Mouse (Mus musculus) cerebellum, postnatal 14 days (tissue): ENCODE results near the gene Trim38.

Experiments used
- DNase-seq, 2 experiments: peaks; one replicate each; pipeline ENCODE4 v3.0.0; 2021; ENCODE audit warnings: mixed read lengths in 2 of 2

The Trim38 gene

DNA sequence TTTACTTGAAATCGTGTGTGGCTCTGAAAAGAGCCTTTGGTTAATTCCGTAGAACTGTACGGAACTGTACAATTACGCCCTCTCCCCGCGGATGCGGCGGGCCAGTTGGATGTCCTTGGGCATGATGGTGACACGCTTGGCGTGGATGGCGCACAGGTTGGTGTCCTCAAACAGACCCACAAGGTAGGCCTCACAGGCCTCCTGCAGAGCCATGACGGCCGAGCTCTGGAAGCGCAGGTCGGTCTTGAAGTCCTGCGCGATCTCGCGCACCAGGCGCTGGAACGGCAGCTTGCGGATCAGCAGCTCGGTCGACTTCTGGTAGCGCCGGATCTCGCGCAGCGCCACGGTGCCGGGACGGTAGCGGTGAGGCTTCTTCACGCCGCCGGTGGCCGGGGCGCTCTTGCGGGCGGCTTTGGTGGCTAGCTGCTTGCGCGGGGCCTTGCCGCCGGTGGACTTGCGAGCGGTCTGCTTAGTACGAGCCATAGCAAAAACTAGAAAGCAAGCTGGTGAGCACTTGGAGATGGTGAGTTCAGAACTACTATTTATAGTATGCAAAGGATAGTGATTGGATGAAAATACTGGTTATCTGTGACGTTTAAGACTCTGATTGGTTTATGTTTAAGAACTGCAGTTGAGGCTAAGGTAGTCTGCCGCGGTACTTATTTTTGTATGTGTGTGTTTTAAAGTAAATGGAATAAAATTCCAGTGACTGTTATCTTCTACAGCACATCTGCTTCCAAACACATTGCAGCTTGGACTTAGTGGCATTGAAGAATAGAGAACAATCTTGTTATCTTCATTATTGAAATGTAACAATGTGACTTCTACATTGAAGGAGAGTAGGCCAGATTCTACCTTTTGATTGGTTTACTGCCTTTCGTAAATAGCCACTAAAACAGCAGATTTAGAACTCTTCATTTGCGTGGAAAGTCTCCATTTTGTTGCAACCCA is 7.6 kb upstream of the Trim38 start, which contains the start of gene Hist1h3a:
Gene Hist1h3a (minus strand): TSS at position 516 of the 951 bp plus-strand sequence.
- peak; percentile 58 to 70 for DNase-seq

DNA sequence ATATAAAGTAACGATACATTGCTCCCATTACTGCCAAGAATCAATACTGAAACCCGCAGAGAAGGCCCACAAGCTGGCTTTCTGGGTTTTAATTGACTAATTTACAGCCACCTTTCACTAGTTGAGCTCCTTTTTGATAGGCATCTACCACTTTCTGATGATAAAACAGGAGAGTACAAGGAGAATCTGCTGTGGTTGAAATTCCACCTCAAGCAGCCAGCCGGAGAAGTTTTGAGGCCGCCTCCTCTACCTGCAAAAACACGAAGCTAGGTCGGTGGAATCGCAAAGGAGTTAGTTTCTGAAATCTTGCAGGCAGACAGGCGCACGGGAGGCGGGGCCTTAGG is 6.5 kb upstream of the Trim38 start:
- DNase-seq = no peak

DNA sequence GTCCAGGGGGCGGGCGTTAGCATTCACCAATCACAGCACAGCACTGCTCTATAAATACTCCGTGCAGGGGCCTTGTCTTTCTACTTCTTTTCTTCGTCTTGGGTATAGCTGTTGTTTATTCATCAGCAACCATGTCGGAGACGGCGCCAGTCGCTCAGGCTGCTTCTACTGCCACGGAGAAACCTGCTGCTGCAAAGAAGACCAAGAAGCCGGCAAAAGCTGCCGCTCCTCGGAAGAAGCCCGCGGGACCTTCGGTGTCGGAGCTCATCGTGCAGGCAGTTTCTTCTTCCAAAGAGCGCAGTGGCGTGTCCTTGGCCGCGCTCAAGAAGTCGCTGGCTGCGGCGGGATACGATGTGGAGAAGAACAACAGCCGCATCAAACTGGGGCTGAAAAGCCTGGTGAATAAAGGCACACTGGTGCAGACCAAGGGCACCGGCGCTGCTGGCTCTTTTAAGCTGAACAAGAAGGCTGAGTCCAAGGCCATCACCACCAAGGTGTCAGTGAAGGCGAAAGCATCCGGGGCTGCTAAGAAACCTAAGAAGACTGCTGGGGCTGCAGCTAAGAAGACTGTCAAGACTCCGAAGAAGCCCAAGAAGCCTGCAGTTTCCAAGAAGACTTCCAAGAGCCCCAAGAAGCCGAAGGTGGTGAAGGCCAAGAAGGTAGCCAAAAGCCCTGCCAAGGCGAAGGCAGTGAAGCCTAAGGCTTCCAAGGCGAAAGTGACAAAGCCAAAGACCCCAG is 6.0 kb upstream of the Trim38 start, which contains the start of gene Hist1h1a:
Gene Hist1h1a (plus strand): TSS at position 81 of the 738 bp plus-strand sequence.
- peak; percentile 82 to 84 for DNase-seq

DNA sequence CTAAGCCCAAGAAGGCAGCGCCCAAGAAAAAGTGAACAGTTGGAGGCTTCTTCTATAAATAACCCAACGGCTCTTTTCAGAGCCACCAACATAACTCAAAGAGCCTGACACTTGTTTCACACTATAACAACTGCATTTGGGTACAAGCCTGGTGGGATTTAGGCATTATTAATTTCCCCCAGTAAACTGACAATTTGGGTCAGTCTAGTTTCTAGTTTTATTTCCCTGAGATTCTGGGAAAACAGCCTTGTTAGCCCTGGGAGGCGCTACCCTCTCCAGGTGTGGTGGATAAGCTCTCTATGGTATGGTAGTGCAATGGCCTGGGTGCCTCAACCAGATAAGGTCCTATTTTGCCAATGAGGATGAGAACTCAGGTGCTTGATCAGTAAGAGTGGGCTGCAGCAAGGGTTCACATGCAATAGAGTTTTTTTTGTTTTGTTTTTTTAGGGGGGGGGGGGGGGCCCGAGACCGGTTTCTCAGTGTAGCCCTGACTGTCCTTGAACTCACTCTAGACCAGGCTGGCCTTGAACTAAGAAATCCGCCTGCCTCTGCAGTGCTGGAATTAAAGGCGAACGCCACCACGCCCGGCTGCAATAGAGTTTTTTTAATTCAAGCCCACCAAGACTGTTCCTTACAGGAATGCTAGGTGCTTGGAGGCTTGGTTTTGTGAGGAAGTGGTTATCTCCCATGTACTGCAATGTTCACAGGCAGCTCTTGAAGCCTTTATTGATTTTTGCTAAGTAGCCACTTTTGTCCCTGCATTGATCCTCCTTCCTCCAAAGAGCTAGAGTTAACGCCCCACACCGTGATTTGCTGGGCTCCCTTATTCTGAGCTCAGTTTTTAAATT is 5.2 kb upstream of the Trim38 start:
- no peak for DNase-seq

DNA sequence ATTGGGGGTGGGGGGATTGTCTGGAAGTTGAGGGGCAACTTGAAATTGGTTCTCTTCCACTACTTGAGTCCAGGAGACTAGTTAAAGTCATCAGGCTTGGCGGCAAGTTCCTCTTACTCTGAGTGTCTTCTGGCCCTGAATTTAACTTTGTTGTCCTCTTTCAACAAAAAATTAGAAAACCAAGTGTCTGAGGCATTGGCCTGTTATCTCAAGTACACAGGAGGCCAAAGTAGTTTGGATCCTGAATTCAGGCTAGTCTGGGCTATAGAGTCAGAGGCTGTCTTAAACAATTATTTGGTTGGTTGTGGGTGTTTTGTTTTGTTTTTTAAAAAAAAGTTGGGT is 4.6 kb upstream of the Trim38 start:
- no peak for DNase-seq

DNA sequence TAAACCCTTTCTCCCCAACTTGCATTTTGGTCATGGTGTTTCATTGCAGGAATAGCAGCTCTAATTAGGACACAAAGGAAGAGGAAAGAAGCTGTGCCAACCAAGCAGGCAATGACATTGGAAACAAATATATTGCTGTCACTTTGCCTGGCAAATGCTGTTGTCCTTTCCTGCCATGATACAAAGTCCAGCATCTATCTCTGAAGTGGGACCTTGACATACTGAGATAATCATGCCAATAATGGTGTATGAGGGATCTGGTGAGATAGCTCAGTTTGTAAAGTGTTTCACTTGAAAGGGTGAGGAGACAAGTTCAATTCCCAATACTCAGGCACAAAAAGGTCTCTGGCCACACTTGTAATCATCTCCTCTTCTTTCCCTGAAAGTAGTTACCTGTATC is 2.9 kb upstream of the Trim38 start:
- no peak for DNase-seq

DNA sequence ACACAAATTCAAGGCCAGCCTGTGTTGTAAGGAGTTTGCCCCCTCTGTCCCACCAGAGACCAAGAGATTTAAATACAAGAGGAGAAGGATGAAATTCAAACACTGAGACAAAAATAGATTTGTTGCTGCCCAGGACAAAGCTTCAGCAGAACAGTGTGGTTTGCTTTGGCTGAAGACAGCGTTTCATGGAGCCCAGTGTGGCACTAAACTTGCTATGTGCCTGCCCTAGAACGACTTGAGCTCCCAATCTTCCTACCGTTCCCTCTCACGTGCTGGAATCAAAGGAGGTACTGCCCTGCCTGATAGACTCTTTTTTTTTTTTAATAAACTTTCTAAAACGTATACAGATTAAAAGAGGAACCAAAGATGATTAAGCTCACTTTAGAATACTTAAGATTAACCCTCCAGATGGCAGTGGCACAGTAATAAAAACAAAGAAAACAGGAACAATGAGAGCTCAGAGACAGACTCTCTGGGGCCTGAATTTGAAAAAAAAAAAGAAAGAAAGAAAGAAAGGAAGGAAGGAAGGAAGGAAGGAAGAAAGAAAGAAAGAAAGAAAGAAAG is 797 bp upstream of the Trim38 start:
- no peak for DNase-seq

DNA sequence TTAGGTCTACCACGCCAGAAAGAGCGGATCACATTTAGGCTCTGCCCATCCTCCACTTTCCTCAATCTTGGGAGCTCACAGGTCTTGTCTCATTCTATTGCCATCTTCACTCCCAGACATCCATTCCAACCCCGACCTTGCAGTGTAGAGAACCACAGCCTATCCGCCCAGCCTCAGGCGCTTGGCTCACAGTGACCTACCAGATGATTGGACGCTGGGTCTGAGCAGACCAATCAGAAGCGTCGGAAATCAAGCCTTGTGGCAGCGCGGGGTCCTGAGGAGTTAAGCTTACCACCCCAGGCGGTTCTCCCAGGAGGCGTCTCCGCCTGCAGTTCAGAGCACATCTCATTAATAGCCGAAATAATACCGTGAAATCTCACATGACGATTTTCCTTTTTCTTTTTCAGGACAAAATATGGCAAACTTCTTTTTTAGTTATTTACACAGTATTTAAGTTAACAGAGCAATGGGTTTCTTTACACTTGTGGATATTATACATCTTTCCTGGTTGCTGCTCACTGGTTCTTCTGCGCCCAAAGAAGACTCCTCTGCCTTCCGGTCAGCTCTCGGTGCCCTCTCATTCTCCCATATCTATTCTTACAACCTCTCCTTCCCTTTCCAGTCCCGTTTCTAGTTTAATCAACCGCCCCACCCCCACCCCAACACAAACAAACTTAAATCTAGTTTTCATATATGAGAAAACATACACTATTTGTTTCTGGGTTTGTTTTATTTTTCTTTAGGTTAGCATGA is 3.0 kb downstream of the Trim38 start:
- DNase-seq = peak; percentile 20 to 28

DNA sequence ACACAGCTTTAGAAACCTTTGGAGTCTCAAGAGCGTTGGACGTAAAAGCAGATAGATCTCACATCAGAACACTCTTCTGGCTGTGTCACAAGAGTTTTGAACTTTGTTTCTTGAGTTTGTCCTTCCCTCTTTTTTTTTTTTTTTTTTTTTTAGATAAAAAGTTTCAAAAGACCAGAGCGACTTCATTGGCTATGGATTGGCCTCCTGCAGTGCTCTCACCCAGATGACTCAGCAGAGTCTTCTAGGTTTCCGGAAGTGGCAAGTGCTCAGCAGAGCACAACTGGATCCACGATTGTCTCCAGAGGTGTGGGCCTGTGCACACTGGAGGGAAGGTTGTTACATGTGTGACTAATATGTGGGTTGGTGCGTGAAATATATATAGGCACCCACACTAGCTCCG is 8.6 kb downstream of the Trim38 start:
- DNase-seq = no peak

DNA sequence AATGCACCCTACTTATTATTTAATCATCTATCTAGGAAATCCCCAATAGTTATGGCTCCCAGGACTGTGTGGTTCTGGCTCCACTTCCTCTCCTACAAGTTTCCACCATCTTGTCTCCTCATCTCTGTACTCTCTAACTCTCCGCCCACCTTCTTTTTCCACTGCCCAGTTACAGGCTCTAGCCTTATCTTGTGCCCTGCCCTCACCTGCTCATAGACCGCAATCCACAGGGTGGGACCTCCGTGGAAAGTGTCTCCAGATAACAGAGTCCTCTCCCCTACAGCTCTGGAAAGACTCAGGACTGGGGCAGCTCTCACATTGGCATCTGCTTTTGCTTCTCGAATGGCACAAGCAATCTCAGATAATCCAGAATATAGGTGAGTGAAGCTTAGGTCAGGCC is 9.3 kb downstream of the Trim38 start:
- no peak for DNase-seq

DNA sequence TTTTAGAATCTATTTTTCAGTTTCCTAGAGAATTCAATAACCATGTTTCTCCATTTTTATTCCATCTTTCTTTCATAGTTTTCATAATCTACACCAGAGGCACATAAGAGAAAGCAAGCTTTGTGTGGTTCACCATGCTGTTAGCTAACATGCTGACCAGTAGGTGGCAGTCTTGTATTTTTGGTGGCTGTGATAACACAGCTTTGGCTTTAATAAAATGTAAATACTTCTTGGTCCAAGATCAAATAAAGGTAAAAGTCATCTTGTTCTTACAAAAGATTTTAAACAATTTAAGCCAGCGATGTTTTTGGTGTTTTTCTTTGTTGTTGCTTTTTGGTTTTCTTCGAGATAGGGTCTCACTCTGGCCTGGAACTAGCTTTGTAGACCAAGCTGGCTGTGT is 22.8 kb downstream of the Trim38 start:
- DNase-seq = peak; percentile 64 to 69

DNA sequence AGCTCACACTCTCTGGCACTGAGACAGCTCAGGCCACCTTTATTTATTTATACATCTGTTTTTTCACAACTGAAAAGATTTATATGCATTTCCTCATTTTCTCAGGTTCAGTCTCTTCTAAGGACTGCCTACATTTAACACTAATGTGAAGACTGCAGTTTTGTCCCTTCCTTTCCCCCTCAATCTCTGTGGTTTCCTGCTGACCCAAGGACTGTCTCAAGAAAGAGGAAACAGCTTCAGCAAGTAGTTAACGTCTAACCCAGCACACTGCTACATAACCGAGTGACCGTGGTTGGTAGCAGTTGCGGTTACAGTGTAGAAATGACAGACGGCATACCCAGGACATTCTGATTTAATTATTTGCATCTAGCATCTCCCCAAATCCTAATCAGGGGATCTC is 29.7 kb downstream of the Trim38 start:
- no peak for DNase-seq

DNA sequence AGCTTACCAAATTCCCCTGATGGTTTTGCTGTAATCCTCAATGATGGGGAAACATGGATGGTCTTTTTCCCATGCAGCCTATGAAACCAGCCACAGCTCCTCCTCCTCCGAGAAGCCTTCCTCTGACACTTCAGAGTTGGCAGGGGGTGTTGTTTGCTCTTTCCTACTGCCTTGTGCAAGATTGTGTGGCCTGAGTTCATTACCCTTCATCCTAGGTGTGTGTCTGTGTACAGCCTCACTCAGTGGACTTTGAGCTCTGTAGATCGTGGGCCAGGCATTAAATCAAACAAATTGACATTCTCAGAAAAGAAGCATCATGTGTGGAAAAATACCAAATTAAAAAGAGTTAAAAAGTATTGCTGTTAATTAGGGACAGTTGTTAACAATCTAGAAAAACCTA is 34.8 kb downstream of the Trim38 start:
- no peak for DNase-seq

DNA sequence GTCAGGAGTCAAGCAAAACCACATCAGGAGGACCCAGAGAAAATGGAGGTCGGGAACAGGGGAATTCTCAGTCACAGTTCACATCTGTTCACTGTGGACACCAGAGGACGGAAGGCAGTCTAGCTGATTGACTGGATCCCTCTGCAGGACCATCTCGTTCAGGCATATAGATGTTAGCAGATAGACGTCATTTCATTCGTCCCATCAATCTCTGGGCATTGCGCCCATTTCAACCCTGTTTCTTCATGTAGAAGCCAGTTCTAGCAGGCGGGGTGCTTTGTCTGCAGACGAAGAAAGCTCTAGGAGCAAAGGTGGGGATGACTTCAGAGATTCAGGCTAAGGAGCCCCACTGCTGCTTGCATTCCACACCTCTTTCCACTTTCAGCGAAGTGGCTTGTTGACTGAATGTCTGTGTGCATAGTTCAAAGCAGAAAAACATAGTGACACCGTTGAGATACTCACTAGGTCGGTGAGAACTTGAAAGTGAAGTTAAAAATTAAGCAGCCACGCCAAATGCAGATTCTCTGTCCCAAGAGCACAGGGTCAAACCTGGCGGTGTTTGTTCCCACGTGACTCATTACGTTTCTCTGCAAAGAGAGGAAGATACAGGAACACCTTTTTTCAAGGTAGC is 36.8 kb downstream of the Trim38 start, which contains the start of gene Slc17a2:
Gene Slc17a2 (plus strand): TSS at position 572 of the 631 bp plus-strand sequence.
- peak in 1 of 2 experiments; percentile 3 for DNase-seq

DNA sequence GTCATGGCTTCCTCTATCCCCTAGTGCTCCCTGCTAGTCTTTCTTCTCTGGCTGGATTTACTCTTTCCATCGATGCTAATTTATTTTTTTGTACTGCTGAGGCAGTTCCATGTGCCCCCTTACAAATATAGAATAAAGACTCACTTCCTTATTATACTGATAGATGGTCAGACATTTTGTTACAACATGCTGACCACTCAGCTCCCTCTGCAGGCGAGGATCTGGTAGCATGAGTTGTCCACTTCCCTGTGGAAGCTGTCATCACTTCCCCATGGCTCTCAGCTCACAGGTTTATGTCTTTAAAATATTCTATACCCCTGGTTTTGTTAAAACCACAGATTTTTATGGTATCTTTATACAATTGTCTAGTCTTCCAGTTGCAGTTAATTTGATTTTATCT is 46.4 kb downstream of the Trim38 start:
- DNase-seq = no peak

DNA sequence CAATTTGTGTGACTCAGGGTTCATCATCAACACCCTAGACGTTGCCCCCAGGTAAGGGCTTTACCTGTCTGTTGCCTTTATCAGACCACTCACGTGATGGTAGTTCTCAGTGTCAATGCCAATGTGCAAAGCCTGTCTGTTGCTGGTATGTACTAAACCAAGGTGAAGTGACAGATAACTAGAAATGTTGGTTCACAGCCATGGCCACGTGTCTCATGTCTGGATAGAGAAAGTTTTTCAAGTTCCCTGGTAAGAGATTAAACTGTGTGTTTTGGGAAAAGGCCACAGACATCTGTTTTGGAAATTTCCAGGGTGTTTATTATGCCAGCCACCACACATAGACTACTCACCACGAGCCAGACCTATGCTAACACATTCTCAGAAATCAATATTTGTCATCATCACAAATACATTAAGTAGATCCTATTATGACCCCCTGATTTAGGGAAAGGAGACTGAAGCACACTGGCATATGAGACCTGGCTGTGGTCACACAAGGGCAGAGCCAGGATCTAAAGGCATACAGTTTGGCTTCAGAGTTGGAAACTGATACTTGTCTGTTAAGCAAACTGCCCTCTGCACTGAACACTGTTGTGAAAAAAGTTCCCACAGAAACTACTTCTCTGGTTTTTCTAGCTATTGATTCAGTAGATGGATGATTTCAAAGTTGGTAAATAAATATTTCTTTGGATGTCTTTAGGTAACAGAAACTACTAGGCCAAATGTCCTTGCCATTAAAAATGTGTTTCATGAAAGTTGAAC is 50.6 kb downstream of the Trim38 start:
- no peak for DNase-seq

DNA sequence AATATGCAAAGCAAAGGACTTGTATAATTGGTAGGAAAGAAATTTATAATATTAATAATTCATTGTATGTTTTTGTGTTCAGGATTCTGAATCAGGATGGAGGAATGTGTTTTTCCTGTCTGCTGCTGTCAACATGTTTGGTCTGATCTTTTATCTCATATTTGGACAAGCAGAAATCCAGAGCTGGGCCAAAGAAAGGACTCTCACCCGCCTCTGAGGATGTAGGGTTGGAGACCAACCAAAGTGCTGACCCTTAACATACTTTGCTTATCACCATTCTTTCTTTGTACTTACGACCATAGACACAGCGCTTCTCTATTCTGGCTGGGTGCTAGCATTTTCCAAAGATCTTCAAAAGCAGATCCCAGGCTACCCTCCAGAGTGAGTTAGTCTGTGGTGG is 52.5 kb downstream of the Trim38 start:
- no peak for DNase-seq

DNA sequence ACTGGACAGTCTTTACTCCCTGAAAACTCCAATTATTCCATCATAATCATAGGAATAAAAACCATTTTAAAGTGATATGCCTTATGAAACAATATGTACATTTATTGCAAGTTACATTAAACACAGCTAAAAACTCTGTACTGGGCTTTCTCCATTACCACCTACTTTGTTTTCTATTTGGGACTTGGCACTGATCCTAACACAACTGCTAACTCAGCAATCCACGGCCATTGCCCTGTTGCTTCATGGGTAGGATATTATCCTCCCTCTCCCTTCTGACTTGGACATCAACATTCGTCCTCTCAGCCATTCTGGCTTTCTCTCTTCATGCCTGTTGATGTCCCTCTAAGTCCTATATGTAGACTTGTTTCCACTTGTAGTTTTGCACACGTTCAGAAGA is 56.9 kb downstream of the Trim38 start:
- no peak for DNase-seq

DNA sequence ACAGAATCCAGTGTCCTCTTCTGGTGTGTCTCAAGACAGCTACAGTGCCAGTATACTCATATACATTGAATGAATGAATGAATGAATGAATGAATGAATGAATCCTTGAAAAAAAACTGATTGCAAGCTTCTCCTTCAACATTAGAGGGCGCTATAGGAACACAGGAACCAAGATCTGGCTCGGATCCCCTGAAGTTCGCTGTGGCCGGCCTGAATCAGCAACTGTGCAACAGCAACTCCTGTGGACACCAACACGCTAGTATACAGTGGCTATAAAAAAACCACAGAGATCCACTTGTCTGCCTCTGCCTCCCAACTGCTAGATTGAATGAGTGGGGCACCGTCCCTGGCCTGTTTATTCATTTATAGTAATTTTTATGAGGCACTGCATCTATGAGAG is 63.3 kb downstream of the Trim38 start:
- peak; percentile 36 to 48 for DNase-seq

DNA sequence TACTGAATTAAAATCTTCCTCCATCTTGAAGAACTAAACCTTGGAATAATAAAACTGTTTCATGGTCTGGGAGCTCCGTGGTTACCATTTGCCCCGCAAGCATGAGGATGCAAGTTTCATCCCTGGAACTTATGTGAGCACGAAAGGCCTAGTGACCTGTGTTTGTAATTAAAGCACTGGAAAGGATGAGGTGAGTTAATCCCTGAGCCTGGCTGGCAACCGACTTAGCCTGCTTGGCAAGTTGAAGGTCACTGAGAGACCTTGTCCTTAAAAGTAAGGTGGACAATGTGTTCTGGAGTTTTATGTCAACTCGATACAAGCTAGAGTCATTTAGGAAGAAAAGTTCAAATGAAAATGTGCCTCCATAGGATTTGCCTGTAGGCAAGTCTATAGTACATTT is 65.1 kb downstream of the Trim38 start:
- no peak for DNase-seq

DNA sequence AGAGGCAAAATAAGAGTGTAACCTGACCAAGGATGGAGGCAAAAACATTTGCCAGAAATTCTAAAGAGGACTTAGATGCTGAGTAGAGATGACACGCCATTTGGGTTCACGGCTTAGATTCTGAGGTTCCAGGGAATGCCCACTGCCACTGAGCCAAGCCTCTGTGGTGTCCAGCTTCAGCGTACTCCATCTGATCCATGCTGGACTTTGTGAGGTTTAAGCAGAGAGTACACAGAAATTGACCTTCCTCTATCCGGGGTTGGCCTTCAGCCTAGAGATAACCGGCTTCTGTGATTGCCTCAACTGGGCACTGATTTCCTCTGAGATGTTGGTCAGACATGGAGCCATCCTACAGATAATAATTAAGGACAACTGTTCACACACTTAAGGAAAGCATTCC is 66.9 kb downstream of the Trim38 start:
- no peak for DNase-seq
